Mouse (Mus musculus) gastrocnemius, postnatal 10 days (tissue): ENCODE measurements around the gene Rpl35. TPM values are rescaled to one million over a fixed set of nuclear protein-coding genes. Genes with fewer than 3 reads are reported as not detected.
"Not testable (repeated sequence)": the region's sequence is repeated elsewhere in the genome, so short reads cannot be mapped to it uniquely, and the experiment has no call there.

Source experiments
- DNase-seq: peaks from one replicate; pipeline ENCODE4 v3.0.0; 2021; ENCODE audit warnings: mixed read lengths
- long read RNA-seq, 2 experiments: library from polyadenylated mRNA; stranded (forward); transcript quantifications; one replicate each; pipeline ENCODE4 v2.0.0; 2021
- total RNA-seq, 2 experiments: library from RNA; stranded (reverse); gene quantifications; 2 replicates each; pipeline ENCODE4 v1.2.3; 2021

The Rpl35 gene
- total RNA-seq = 100 to 1,000 TPM; 428 to 441 TPM
- long read RNA-seq, experiment 1, transcript Rpl35-201 (4 exons, 946 nt) = major isoform, 327 of 328 reads
- long read RNA-seq, experiment 1, partial matches to known transcripts = 0 of 328 reads
- long read RNA-seq, experiment 1, other reads (novel, unspliced or antisense) = 0 of 328 reads
- long read RNA-seq, experiment 2, transcript Rpl35-201 (4 exons, 946 nt) = major isoform, 283 of 287 reads
- long read RNA-seq, experiment 2, partial matches to known transcripts = 0 of 287 reads
- long read RNA-seq, experiment 2, other reads (novel, unspliced or antisense) = 1 of 287 reads

DNA sequence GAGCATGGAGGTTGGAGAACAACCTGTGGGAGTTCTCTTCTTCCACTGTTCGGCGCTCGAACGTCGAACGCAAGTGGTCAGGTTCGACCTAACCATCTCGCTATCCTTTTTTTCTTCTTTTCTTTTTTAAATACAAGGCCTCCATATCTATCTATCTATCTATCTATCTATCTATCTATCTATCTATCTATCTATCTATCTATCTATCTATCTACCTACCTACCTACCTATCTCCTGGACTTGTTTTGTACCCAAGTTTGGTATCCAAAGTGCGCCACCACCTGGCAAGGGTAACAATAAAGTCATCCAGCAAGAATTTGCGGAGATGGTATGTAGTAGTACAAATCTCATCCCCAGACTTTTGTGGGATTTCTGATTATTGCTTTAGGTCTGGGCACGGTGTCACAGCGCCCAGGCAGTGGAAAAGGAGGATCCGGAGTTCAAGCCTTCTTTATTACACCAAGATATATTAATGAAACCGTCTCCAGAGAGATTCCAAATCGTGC, at the start of gene Rpl35:
Gene Rpl35, minus strand, starts transcription at position 51 of the 506 bp plus-strand sequence.
- DNase-seq = no peak

DNA sequence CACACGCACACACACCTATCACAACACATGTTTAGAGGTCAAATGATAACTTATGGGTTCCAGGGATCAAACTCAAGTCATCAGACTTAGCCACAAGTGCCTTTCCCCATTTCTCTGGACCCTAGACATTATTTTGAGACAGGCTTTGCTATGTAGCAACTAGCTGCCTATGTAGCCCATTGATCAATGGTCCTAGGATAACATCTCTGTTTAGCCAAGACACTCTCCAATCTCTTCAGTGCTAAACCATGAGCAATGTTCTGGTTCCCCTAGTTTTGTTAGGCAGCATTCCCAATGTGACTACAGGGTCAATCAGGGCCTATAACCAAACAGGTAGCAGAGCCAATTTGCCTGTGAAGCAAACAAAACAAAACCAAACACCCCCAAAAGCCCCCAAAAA, 43.1 kb upstream of the Rpl35 start:
- no peak for DNase-seq

DNA sequence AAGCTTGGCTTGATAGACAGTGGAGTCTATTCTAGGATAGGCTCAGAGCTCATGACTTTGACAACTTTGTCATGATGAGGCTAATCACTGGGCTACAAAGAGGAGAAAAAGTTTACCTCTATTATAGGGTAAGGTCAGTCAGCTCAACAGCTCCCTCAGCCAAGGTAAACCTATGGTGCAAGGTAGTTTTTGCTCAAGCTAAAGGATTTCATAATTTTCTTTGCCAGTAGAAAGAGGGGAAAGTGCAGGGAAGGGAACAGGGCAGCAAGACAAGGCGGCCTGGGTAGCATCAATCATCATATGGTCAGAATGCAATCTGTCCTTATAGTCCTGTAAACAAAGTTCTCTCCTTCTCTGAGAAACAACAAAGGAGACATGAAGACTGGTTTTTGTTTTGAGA, 34.8 kb upstream of the Rpl35 start:
- DNase-seq = no peak

DNA sequence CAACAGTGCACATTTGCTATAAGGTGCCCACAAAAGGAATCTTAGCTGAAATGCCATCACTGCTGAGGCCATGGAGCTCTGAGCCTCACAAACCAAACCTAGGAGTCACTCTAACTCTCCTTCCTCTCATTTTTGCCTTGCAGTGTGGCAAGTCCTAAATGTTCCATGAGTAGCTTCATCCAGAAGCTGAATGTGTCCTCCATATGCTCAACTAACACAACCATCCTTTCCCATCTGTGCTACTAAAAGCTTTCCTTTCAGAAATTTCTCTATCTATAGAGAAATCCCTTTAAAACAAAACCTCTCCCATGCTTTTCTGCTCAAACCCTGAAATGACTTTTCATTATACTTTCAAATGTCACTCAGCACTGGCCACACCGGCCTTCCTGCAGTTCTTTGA, 26.2 kb upstream of the Rpl35 start:
- DNase-seq = no peak

DNA sequence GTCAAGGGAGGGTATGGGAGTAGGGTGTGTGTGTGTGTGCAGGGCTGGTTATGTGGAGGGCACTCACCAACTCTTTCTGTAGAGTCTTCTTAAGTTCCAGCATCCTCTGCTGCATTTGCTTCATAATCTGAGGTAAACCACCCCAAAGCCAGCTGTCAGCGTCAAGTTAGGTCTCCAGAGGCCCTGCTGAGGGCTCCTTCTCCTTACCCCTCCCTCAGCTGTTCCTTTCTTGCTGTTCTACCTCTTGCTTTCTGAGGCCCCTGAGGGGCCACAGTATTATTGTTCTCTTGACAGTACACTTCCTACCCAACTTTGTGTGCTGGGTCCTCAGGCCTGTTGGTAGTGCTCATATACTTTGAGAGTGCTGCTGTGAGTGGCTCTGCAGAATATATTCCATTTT, 14.6 kb upstream of the Rpl35 start:
- DNase-seq = no peak

DNA sequence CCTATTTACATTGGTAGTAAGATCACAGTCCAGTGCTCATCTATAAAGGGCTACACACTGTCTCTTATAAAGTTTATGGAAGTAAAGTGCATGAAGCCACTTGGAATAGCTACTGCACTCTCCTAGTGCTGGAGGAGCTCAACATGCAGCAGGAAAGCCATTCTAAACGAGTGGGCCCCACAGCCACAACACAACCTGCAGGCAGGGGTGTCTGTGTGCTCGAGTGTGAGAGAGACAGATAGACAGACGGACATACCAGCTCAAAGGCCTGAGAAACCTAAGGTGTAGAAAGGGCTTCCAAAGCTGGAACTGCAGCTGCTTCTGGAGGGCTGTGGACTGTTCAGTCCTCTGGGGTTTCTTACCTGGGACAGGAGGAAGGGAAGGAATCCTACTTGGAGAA, 11.2 kb upstream of the Rpl35 start:
- no peak for DNase-seq

DNA sequence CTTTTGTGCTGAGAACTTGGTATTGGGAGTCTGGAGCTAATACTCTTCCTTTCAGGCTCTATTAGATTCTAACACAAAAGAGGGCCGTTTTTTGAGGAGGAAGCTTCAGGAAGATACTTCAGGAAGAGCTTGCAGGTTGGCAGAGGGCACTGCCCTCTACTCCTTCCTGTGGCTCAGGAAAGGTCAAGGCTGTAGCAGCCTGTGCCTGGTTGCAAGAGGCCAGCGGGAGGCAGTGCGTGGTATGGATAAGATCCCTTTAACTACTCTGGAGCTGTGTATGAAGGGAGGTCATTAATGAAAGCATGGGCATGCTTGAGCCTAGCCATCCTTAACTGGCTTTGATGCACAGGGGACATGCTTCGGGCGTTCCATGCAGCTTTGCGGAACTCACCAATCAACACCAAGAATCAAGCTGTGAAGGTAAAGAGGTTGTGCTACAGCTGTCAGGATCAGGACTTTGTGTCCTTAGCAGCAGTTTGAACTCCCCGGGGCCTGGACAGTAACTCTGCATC, 7.4 kb upstream of the Rpl35 start:
- no peak for DNase-seq

DNA sequence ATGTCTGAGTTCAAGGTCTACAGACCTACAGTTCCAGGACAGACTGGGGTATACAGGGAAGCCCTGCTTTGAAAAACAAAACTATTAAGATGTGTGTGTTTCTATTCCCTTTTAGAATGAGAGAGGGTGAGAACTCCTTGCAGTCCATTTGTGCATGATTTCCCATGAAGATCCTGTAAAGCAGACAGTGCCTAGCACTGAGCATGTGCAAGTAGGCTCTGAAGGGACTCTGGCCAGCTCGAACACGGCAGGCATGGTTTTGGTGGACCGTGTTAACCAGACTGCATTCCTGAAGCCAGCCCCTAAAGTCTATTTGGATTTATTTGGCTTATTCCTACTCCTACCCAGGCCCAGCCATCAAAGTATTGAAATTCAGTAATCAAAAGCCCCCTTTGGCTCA, 6.5 kb upstream of the Rpl35 start:
- DNase-seq = no peak

DNA sequence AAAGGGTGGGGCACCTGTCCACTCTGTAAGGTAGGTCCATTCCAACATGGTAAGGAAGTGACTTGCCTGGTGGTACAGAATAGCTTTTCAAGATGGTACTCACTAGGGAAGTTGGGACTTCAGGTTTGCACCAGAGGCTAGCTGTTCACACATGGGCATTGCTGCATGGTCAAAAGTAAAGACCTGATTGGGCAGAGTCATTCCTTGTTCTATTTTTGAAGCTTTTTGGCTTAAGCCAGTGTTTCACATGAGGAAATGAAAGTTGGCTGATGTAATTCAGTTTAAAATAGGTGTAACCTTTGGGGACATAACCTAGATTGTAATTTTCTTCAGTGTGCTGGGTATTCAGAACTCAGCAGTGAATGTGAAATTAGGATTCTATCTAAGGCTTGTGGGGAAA, 5.8 kb upstream of the Rpl35 start:
- DNase-seq = no peak

DNA sequence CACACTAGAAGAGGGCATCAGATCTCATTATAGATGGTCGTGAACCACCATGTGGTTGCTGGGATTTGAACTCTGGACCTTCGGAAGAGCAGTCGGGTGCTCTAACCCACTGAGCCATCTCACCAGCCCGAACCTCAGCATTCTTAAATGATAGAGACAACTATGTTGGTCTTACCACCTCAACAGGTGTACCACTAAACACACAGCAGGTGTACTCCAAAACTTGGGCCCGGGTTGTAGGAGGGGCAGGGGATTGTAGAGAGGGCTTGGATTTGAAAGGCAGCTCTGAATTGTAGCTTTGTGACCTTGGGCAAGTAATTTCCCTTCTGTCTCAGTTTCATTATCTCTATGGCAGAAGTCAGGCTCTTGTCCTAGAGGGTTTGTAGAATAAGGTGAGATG, 4.7 kb upstream of the Rpl35 start:
- DNase-seq = not testable (repeated sequence)

DNA sequence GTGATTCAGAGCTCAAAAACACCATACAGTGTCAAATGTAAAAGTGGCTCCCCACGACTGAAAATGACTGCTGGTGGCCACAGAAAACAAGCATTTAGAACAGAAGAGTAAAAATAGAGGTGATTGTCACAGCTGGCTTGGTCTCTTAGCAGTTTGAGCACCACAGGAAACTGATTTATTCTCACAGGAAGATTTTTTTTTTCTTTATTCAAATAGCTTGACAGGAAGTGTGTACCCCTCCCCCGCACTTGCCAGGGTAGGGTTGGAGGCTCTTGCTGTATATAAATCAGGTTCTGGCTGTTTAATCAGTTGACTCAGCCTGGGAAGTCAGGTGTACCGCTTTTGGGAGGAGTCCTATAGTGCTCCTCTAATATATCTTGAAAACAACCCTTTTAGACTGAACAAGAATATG, 3.5 kb upstream of the Rpl35 start:
- no peak for DNase-seq

DNA sequence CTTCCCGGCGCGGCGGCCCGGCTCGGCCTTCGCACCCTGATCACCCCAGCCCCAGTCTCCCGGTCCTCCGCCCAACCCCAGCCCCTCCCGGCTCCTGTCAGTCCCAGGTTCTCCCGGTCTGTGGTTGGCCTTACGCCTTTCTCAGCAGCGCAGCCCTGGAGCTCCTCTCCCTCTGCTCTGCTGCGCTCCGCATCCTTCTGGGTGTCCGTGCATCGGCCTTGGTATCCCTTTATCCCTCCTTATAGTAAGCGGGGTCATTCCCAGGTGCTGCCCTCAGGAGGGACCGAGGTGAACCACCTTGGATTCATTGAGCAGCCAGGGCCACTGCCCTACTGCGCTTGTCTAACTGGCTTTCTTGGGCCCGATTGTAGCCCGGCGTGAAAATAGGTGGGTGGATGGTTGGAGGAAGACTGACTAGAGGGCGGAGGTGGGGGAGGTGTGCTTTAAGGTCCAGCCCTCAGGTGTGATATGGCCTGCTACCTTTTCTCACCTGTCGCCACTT, 3.0 kb upstream of the Rpl35 start:
- no peak for DNase-seq

DNA sequence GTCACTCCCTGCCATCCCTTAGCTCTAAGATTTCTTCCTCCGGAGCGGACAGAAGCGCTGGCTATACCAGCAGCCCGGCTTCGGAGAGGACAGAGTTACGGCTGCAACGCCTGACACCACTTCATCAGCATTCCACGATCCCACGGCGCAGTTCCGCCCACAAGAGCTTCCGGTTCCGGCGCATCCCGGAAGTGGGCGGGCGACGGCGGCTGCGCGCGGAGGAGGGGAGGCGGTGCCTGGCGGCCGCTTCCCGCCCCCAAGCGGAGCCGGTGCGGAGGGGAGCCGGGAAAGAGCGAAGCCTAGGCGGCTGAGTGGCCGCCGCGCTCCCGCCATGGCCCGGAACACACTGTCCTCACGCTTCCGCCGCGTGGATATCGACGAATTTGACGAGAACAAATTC, 2.4 kb upstream of the Rpl35 start:
- peak; percentile 95 for DNase-seq

DNA sequence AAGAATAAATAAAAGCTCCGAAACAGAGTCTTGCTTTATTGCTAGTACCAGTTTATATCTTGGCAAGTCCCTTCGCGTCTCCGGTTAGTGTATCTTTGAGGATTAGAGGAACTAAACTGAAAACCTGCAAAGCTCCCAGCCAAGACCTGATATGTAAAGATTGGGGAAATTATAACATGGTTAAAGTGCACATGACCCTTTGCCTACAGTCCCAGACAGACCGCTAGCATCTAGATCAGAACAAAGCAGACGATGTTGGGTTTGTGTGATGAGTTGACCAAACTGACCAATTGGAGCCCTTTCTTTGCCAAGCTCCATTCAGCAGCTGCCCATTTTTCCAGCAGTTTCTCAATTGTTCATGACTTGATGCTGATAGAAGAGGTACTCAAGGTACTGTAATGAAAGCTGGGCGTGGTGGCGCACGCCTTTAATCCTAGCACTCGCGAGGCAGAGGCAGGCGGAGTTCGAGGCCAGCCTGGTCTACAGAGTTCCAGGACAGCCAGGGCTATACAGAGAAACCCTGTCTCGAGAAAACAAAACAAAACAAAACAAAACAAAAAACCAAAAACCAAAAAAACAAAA, 816 bp upstream of the Rpl35 start:
- DNase-seq = no peak

DNA sequence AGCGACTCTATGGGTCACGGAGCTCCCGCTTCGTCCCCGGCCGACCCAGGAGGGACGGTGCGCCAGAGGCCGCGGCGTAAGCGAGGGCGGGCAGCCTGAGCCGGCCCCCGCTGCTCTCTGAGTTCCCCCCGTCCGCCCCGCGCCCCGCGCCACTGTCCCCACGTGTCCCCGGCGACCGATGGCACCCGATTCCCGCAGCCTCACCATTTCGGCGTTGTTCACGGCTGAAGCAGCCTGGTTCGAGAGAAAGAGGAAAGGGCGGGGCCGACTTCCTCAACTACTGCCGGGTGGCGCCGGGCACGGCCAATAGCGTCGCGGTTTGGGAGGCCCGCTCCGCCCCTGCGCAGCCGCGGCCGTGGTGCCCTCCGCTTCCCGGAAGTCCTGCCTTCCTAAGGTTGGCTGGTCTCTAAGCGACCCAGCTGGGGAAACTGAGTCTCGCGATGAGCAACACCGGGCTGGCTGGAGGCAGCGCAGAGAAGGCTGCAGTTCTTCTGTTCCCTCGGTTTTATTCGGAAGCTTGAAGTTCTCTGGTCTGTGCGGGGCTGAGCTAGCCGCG, 466 bp downstream of the Rpl35 start, which contains the start of gene Arpc5l:
Gene Arpc5l, plus strand, starts transcription at position 469 of the 556 bp plus-strand sequence.
- peak; percentile 91 for DNase-seq

DNA sequence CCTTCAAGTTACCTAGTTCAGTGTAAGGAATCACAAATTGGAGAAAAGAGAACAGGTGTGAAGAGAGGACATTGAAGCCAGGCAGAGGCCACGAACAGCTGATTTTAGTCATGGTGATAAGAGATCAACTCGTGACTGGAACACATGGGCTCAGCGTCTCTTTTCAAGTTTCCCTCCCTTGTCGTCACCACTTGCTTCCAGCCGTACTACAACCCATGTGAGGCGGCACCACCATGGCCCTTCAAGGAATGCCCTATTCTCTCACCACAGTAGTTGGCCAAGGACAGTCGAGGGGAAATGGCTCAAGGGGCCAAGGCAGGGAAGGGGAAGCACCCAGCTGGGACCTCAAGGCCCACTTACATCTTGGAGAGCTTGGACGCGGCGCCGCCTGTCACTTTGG, 1.1 kb downstream of the Rpl35 start:
- DNase-seq = peak; percentile 24

DNA sequence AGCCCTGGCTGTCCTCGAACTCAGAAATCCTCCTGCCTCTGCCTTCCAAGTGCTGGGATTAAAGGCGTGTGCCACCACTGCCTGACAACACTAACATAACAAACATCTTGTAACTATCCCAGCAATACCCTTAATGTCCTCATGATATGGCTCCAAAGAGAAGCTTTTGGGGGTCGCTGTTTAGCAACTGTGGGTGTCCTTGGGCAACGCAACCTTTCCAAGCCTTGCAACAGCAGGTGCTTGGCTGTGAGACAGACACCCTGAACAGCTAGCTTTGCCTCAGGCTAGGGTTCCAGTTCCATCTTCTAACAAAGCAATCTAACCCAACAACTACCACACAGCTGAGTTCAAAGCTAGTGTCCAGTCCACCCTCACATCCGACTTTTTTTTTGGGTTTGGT, 1.9 kb downstream of the Rpl35 start:
- no peak for DNase-seq

DNA sequence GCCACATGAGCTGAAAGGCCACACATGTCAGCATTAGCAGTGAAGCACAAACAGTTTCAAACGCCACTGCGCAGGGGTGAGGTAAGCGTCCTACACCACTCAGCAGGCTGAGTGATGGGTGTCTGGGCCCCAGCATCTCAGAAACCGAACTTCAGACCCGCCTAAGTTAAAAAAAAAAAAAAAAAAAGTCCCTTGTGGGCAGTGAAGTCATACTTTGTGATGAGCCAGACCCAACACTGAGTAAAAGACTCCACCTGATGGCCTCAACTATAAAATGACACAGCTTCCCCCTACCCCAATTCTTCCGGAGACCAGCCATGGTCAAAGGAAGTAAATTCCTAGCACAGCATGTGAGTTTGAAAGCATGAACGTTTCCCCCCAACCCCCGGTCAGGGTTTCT, 2.3 kb downstream of the Rpl35 start:
- no peak for DNase-seq

DNA sequence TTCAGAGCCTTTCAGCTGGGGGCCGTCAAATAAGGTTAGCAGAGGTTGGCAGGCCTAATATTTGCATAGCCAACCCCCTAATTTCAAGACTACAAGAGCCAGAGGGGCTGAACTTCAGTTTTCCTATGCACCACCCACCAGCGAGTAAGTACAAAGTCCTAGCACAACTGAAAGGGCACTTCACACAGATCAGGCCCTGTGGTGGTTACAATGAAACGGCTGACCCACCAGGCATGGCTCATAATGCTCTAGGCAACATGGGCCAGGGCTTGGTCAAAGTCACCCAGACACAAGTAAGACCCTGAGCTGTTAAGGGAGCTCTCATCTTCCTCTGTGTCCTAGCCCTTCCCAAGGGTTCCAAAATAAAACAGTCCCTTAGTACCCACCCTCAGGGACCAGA, 3.6 kb downstream of the Rpl35 start:
- no peak for DNase-seq

DNA sequence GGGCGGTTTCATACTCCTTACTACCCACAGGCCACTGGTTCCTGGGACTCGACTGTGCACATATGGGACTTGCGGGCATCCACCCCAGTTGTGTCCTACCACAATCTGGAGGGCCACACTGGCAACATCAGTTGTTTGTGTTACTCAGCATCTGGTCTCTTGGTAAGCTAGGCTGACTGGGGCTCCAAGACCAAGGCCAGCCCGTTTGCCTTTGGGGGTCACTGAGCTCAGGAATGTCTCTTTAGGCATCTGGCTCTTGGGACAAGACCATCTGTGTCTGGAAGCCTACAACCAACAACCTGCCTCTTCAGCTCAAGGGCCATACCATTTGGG, 4.9 kb downstream of the Rpl35 start:
- DNase-seq = no peak

DNA sequence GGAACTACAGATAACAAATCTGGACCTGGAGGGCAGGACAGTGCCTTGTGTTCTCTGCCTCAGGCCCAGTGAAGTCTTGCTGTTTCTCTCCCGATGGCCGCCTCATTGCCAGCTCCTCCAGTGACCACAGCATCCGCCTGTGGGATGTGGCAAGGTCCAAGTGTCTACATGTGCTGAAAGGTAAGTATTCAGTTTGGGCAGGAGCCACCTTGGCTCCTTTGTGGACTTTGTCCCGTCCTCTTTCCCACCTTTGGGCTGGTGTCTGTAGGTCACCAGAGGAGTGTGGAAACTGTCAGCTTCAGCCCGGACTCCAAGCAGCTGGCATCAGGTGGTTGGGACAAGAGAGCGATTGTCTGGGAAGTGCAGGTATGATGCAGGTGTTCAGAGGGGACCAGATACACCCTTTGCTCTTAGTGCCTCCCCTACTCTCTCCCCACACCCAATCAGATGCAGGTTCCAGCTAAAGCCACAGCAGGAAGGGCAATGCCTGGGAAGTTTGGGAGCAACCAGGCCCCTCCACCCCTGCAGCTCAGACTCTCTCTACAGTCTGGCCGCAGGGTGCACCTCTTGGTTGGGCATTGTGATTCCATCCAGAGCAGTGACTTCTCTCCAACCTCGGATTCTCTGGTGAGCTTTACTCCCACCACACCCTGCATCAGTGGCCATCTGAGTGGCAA, 5.4 kb downstream of the Rpl35 start:
- DNase-seq = no peak

DNA sequence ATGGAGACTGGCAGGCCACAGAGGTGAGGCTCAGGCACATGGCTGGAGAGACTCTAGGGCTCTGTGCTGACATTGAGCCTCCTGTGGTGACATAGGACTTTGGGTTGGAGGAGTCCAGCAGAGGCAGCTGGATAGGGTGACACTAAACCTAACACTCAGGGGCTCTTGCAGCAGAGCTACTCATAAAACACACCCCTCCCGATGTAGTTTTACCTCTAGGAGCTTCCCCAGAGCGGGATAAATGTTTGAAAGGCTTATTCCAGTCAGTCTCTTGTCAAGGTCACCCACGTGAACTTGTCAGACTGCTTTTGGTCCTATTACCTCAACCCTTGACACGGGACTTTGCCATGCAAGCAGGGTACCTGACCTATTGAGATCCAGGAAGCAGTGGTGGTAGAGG, 6.0 kb downstream of the Rpl35 start:
- no peak for DNase-seq
